31 mouse cellular contexts compared by ENCODE assay signal in genomic region chr2:164372408-164373053, GRCm38 (mm10). TPM values are rescaled to one million over a fixed set of nuclear protein-coding genes. Genes with fewer than 3 reads are reported as not detected.
A peak's percentile ranks its signal among the peaks of the same experiment; 100 is the strongest.
DNase-seq lines count a peak whose midpoint lies in the region; TF ChIP-seq lines count a peak whose summit lies in the region.
"Had no signal": no experiment of that assay in that cellular context is flagged by ENCODE, and none has a peak within 500 bp of the region (broad histone marks: within the 10 kb centered on the region; RNA-seq: fewer than 3 reads in every experiment).

No protein-coding gene starts in this region.

- H3K79me2 ChIP-seq in heart, adult 2 months (replicated peaks; ENCODE audit: control insufficient read depth, insufficient read depth, low read length): no peaks in the 10 kb centered on the region

- TF ChIP-seq POLR2A in bone marrow, adult 2 months (IDR thresholded peaks at IDR 0.05; ENCODE audit: borderline replicate concordance, control insufficient read depth, low read depth, low read length): no peak
- TF ChIP-seq POLR2A in heart, adult 2 months (IDR thresholded peaks at IDR 0.05; ENCODE audit: insufficient read depth, low read depth, low read length): no peak

- H3K27me3 ChIP-seq in megakaryocyte, embryonic 14.5 days (replicated peaks): peaks cover 38% of the 10 kb centered on the region
- peaks cover 2% of the 10 kb centered on the region; the same call in 1 of the 2 replicates for H3K27me3 ChIP-seq in heart, adult 2 months (ENCODE audit: control insufficient read depth, insufficient read depth, low read length)
- H3K27me3 ChIP-seq: embryonic facial prominence, embryonic 15.5 days; forebrain, embryonic 13.5 days; heart, embryonic 15.5 days; intestine, embryonic 15.5 days; lung, embryonic 15.5 days had no signal

- TF ChIP-seq EP300 in heart, adult 2 months (IDR thresholded peaks at IDR 0.05; ENCODE audit: insufficient read depth, low read depth, low read length): no peak

- peaks cover 3% of the 10 kb centered on the region; the same call in 1 of the 2 replicates for H3K9me3 ChIP-seq in megakaryocyte, embryonic 14.5 days
- H3K9me3 ChIP-seq: embryonic facial prominence, embryonic 15.5 days; forebrain, embryonic 13.5 days; heart, embryonic 15.5 days; intestine, embryonic 15.5 days; liver, embryonic 12.5 days; lung, embryonic 15.5 days; midbrain, embryonic 10.5 days had no signal

- H3K36me3 ChIP-seq in megakaryocyte, embryonic 14.5 days (replicated peaks; ENCODE audit: low read length): no peaks in the 10 kb centered on the region
- H3K36me3 ChIP-seq in heart, adult 2 months (ENCODE audit: control insufficient read depth, insufficient read depth, low read length): no peaks in the 10 kb centered on the region
- H3K36me3 ChIP-seq: embryonic facial prominence, embryonic 15.5 days; heart, embryonic 15.5 days; intestine, embryonic 15.5 days; liver, embryonic 12.5 days; lung, embryonic 15.5 days; midbrain, embryonic 10.5 days had no signal

- intact Hi-C loops in heart, adult 2 months (cut with DNase I): no loop called here
- intact Hi-C loops in heart, postnatal 10 days (cut with DNase I): no loop called here

- peaks cover 7% of the 10 kb centered on the region for H3K4me1 ChIP-seq in bone marrow, adult 2 months (ENCODE audit: control insufficient read depth, insufficient read depth, low read length)
- H3K4me1 ChIP-seq in megakaryocyte, embryonic 14.5 days: peaks cover 20% of the 10 kb centered on the region
- no peaks in the 10 kb centered on the region for H3K4me1 ChIP-seq in heart, adult 2 months (ENCODE audit: control insufficient read depth, insufficient read depth, low read length)
- H3K4me1 ChIP-seq: embryonic facial prominence, embryonic 15.5 days; forebrain, embryonic 13.5 days; heart, embryonic 15.5 days; intestine, embryonic 15.5 days; liver, embryonic 12.5 days; lung, embryonic 15.5 days; midbrain, embryonic 10.5 days had no signal

- H3K9ac ChIP-seq in heart, adult 2 months (ENCODE audit: low read depth, low read length): no peak overlapping the region
- H3K9ac ChIP-seq: embryonic facial prominence, embryonic 15.5 days; forebrain, embryonic 13.5 days; heart, embryonic 15.5 days; hindbrain, embryonic 14.5 days; intestine, embryonic 15.5 days; liver, embryonic 12.5 days; lung, embryonic 15.5 days had no signal

- no peak for TF ChIP-seq CTCF in bone marrow, adult 2 months (IDR thresholded peaks at IDR 0.05; ENCODE audit: control insufficient read depth, insufficient read depth, low read length)
- TF ChIP-seq CTCF in heart, adult 2 months (IDR thresholded peaks at IDR 0.05): no peak

- DNase-seq in lung, postnatal 25 days (ENCODE audit: low spot score): peak; percentile 29
- no peak for DNase-seq in lung, postnatal 14 days
- DNase-seq in heart, adult 2 months: no peak
- no peak for DNase-seq in heart, postnatal 10 days
- DNase-seq in layer of hippocampus, postnatal 10 days (ENCODE audit: low spot score in 2 of 2): no peak
- DNase-seq: adrenal gland, postnatal 25 days; cerebellum, adult 11-12 months; cerebellum, postnatal 25 days; kidney, postnatal 4 days; right cerebral cortex, adult 18-20 months; thymus, postnatal 25 days had no signal

- peak overlapping the region; percentile 75 for H3K27ac ChIP-seq in bone marrow, adult 2 months (ENCODE audit: control insufficient read depth, insufficient read depth, low read depth, low read length, poor library complexity)
- no peak overlapping the region for H3K27ac ChIP-seq in heart, adult 2 months
- H3K27ac ChIP-seq: embryonic facial prominence, embryonic 15.5 days; forebrain, embryonic 13.5 days; heart, embryonic 15.5 days; hindbrain, embryonic 14.5 days; intestine, embryonic 15.5 days; liver, embryonic 12.5 days; lung, embryonic 15.5 days; midbrain, embryonic 10.5 days had no signal

- H3K4me3 ChIP-seq in bone marrow, adult 2 months (replicated peaks; ENCODE audit: control insufficient read depth, low read depth, low read length): no peak overlapping the region
- peak overlapping the region; percentile 8 for H3K4me3 ChIP-seq in megakaryocyte, embryonic 14.5 days (replicated peaks)
- H3K4me3 ChIP-seq in heart, adult 2 months: no peak overlapping the region
- H3K4me3 ChIP-seq: embryonic facial prominence, embryonic 15.5 days; forebrain, embryonic 13.5 days; heart, embryonic 15.5 days; intestine, embryonic 15.5 days; liver, embryonic 12.5 days; lung, embryonic 15.5 days; midbrain, embryonic 10.5 days had no signal

- under 1% methylated on average over 3 of the region's 3 CpGs for WGBS in bone marrow, adult 2 months
- 22% methylated on average over 3 of the region's 3 CpGs for WGBS in heart, adult 2 months

RNA-seq across cellular contexts. Expression of gene Slpi, which starts 16.4 kb away (rescaled TPM):
- 48.8 and 108 TPM in 2 replicates for polyA plus RNA-seq in bone marrow, adult 2 months (2011; ENCODE audit: insufficient read depth, insufficient read length, low replicate concordance, missing spikeins)
- 10.8 and 19.1 TPM in 2 replicates for polyA plus RNA-seq in megakaryocyte, embryonic 14.5 days (2012; ENCODE audit: insufficient read depth, low replicate concordance)
- total RNA-seq in heart, adult 2 months (2021): 10 to 100 TPM; 10.9 to 26.4 TPM
- 3.1 and 8.3 TPM in 2 replicates for polyA plus RNA-seq in heart, adult 2 months (2012; rRNA removed)
- under 1 TPM; 0.45 to 0.77 TPM for total RNA-seq in heart, postnatal 10 days (2021)
- total RNA-seq in layer of hippocampus, postnatal 10 days (2021): 1 to 10 TPM; 1.0 to 1.4 TPM
- total RNA-seq: ES-E14; midbrain, postnatal 0 days had no signal
- polyA plus RNA-seq: forebrain, embryonic 13.5 days; kidney, embryonic 14.5 days; midbrain, embryonic 10.5 days had no signal

RNA-seq across cellular contexts. Expression of gene Rbpjl, which starts 30.4 kb away (rescaled TPM):
- not detected in 2 replicates for polyA plus RNA-seq in bone marrow, adult 2 months (2011; ENCODE audit: insufficient read depth, insufficient read length, low replicate concordance, missing spikeins)
- 0.18 TPM in 1 of 2 replicates, not detected in the other for polyA plus RNA-seq in megakaryocyte, embryonic 14.5 days (2012; ENCODE audit: insufficient read depth, low replicate concordance)
- not detected for total RNA-seq in heart, adult 2 months (2021)
- polyA plus RNA-seq in heart, adult 2 months (2012; rRNA removed): 0.03 and 0.18 TPM in 2 replicates
- not detected for total RNA-seq in heart, postnatal 10 days (2021)
- under 1 TPM; 0.38 to 0.48 TPM for total RNA-seq in layer of hippocampus, postnatal 10 days (2021)
- total RNA-seq: adrenal gland, postnatal 25 days; gastrocnemius, adult 8-10 months; heart, adult 18-20 months had no signal
- polyA plus RNA-seq: activated CD4-positive, CD25-positive, alpha-beta regulatory T cell, adult 4 months; forebrain, embryonic 13.5 days; kidney, embryonic 14.5 days; liver, embryonic 12.5 days; midbrain, embryonic 10.5 days; neural tube, embryonic 11.5 days had no signal

RNA-seq across cellular contexts. Expression of gene Matn4, which starts 32.4 kb away (rescaled TPM):
- polyA plus RNA-seq in bone marrow, adult 2 months (2011; ENCODE audit: insufficient read depth, insufficient read length, low replicate concordance, missing spikeins): 0.86 and 1.2 TPM in 2 replicates
- not detected in 2 replicates for polyA plus RNA-seq in megakaryocyte, embryonic 14.5 days (2012; ENCODE audit: insufficient read depth, low replicate concordance)
- total RNA-seq in heart, adult 2 months (2021): under 1 TPM; 0.26 to 0.43 TPM
- polyA plus RNA-seq in heart, adult 2 months (2012; rRNA removed): 0.70 and 0.82 TPM in 2 replicates
- 1 to 10 TPM; 1.2 to 2.3 TPM for total RNA-seq in heart, postnatal 10 days (2021)
- 10 to 100 TPM; 20.4 to 25.9 TPM for total RNA-seq in layer of hippocampus, postnatal 10 days (2021)
- polyA plus RNA-seq: midbrain, embryonic 10.5 days had no signal

RNA-seq across cellular contexts. Expression of gene Svs5, which starts 40.0 kb away (rescaled TPM):
- polyA plus RNA-seq in bone marrow, adult 2 months (2011; ENCODE audit: insufficient read depth, insufficient read length, low replicate concordance, missing spikeins): not detected in 2 replicates
- polyA plus RNA-seq in megakaryocyte, embryonic 14.5 days (2012; ENCODE audit: insufficient read depth, low replicate concordance): not detected in 2 replicates
- total RNA-seq in heart, adult 2 months (2021): not detected
- polyA plus RNA-seq in heart, adult 2 months (2012; rRNA removed): not detected in 2 replicates
- total RNA-seq in heart, postnatal 10 days (2021): not detected
- total RNA-seq in layer of hippocampus, postnatal 10 days (2021): not detected
- total RNA-seq: ES-E14; gastrocnemius, adult 8-10 months; heart, adult 18-20 months; midbrain, postnatal 0 days had no signal
- polyA plus RNA-seq: activated CD4-positive, CD25-positive, alpha-beta regulatory T cell, adult 4 months; embryonic facial prominence, embryonic 15.5 days; forebrain, embryonic 13.5 days; frontal cortex, adult 2 months; heart, embryonic 15.5 days; hindbrain, embryonic 14.5 days; intestine, embryonic 15.5 days; kidney, embryonic 14.5 days; limb, embryonic 11.5 days; liver, embryonic 12.5 days; lung, embryonic 15.5 days; midbrain, embryonic 10.5 days; midbrain, postnatal 0 days; neural tube, embryonic 11.5 days had no signal

RNA-seq across cellular contexts. Expression of gene Svs6, which starts 56.0 kb away (rescaled TPM):
- polyA plus RNA-seq in bone marrow, adult 2 months (2011; ENCODE audit: insufficient read depth, insufficient read length, low replicate concordance, missing spikeins): not detected in 2 replicates
- not detected in 2 replicates for polyA plus RNA-seq in megakaryocyte, embryonic 14.5 days (2012; ENCODE audit: insufficient read depth, low replicate concordance)
- total RNA-seq in heart, adult 2 months (2021): not detected
- not detected in 2 replicates for polyA plus RNA-seq in heart, adult 2 months (2012; rRNA removed)
- total RNA-seq in heart, postnatal 10 days (2021): not detected
- total RNA-seq in layer of hippocampus, postnatal 10 days (2021): not detected
- total RNA-seq: adrenal gland, postnatal 25 days; ES-E14; gastrocnemius, adult 8-10 months; heart, adult 18-20 months; midbrain, postnatal 0 days had no signal
- polyA plus RNA-seq: activated CD4-positive, CD25-positive, alpha-beta regulatory T cell, adult 4 months; embryonic facial prominence, embryonic 15.5 days; forebrain, embryonic 13.5 days; frontal cortex, adult 2 months; heart, embryonic 15.5 days; hindbrain, embryonic 14.5 days; intestine, embryonic 15.5 days; kidney, embryonic 14.5 days; limb, embryonic 11.5 days; liver, embryonic 12.5 days; lung, embryonic 15.5 days; midbrain, embryonic 10.5 days; midbrain, postnatal 0 days; neural tube, embryonic 11.5 days; testis, adult 2 months had no signal

Comparison
In these comparisons a context has a peak if more than half of its experiments do, and no peak if none do; other contexts are left out.
1. RNA of gene Slpi, which starts 16.4 kb away (total RNA-seq): 10.9 to 26.4 TPM in heart, adult 2 months; 1.0 to 1.4 TPM in layer of hippocampus, postnatal 10 days and 0.45 to 0.77 TPM in heart, postnatal 10 days; every median in the first group is over 4 times any median in the second.
2. RNA of gene Matn4, which starts 32.4 kb away (total RNA-seq): 20.4 to 25.9 TPM in layer of hippocampus, postnatal 10 days; 1.2 to 2.3 TPM in heart, postnatal 10 days and 0.26 to 0.43 TPM in heart, adult 2 months; every median in the first group is over 4 times any median in the second.